Mouse (Mus musculus): Measurements from ENCODE around the gene Chid1. TPM values are rescaled to one million over a fixed set of nuclear protein-coding genes. Genes with fewer than 3 reads are reported as not detected.

Chid1 gene
- total RNA-seq, 2 experiments from 2014 or later, result 4.6 to 6.8 TPM

- no peak for ATAC-seq (replicated peaks; ENCODE audit: low FRiP score, poor library complexity, severe bottlenecking)
Observed at GRCm38 (mm10) chr7:141510681-141511191, 28.9 kb downstream of the Chid1 start.

DNA sequence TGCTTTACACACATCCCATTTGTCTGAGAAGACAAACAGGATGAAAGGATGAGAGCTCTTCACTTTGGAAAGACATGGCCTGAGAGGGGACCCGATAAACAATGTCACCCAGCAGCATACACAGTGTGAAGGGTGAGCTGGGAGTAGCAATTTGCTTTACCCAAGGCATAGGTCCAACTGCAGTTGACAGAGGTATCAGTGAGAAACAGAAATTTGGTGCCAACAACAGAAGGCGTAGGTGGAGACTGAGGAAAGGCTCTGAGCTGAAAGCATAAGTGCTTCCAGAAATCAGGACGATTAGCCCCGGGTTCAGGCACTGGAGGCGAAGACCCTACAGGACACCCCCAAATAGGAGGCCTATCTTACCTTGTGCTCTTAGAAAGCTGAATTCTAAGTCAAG is 29.5 kb downstream of the Chid1 start:
- no peak for ATAC-seq (replicated peaks; ENCODE audit: low FRiP score, poor library complexity, severe bottlenecking)

- ATAC-seq (replicated peaks; ENCODE audit: low FRiP score, poor library complexity, severe bottlenecking), result no peak
Observed at GRCm38 (mm10) chr7:141508160-141508559, 31.5 kb downstream of the Chid1 start.

- ATAC-seq (replicated peaks; ENCODE audit: low FRiP score, poor library complexity, severe bottlenecking), result peak; percentile 50
Observed at GRCm38 (mm10) chr7:141506278-141506677, 33.4 kb downstream of the Chid1 start.

GRCm38 (mm10) chr7:141502556-141502905 is 37.1 kb downstream of the Chid1 start:
- no peak for ATAC-seq (replicated peaks; ENCODE audit: low FRiP score, poor library complexity, severe bottlenecking)

- peak; percentile 68 for ATAC-seq (replicated peaks; ENCODE audit: low FRiP score, poor library complexity, severe bottlenecking)
Observed at GRCm38 (mm10) chr7:141501820-141502555, 37.7 kb downstream of the Chid1 start.

DNA sequence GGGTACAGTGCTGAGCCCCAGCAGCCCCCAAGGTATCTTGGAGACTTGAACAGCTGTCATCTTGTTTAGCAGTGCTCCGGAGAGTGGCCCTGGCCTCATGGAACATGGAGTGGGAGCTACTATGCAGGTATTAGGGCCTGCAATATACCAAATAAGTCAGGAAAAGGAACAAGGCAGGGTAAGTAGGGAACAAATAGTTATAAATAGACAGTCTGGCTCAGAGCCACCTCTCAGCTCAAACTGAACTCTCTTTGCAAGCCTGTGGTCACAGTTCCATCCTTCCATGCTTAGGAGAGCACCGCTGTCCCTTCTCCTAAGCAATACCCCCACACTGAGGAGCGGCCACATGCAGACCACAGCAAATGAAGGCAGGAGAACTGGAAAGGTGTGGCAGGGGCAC is 42.1 kb downstream of the Chid1 start:
- ATAC-seq (replicated peaks; ENCODE audit: low FRiP score, poor library complexity, severe bottlenecking), result no peak

- ATAC-seq (replicated peaks; ENCODE audit: low FRiP score, poor library complexity, severe bottlenecking), result no peak
Observed at GRCm38 (mm10) chr7:141495940-141496339, 43.7 kb downstream of the Chid1 start.

GRCm38 (mm10) chr7:141495379-141495778 is 44.3 kb downstream of the Chid1 start:
- no peak for ATAC-seq (replicated peaks; ENCODE audit: low FRiP score, poor library complexity, severe bottlenecking)

DNA sequence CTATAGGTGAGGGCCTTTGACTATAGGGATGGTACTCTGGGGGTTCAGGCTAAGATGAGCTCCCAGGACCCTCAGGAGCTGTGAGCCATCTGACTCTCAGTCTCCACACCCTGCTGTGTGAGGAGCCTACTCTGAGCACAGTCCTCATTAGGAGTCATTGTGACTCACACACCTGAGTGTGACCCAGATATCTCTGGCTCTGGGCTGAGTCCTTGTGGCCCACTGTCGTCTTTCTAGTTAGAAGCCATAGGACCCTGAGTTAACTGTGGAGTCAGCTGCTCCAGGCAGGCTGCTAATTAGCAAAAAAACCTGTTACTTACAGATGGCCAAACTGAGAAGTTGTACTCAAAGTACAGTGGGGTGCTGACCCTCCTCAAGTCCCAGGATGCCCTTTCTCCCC is 45.9 kb downstream of the Chid1 start:
- no peak for ATAC-seq (replicated peaks; ENCODE audit: low FRiP score, poor library complexity, severe bottlenecking)

DNA sequence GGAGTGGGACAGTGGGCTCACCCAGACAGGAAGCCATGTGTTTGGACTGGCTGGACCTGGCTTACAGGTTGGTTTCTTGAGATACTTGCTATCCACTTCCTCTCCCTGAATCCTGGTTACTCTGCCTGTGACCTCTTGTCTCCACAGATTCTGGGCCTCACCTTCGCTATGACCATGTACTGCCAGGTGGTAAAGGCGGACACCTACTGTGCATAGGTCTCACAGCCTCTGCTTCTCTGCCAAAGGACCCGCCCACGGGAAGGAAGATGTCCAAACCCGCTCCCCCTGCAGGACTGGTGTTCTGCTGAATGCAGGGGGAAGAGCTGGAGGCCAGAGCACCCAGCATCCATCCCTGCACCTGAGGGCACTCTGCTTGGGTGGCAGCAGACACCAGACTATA is 46.9 kb downstream of the Chid1 start:
- no peak for ATAC-seq (replicated peaks; ENCODE audit: low FRiP score, poor library complexity, severe bottlenecking)

- peak; percentile 76 for ATAC-seq (replicated peaks; ENCODE audit: low FRiP score, poor library complexity, severe bottlenecking)
Observed at GRCm38 (mm10) chr7:141491151-141491550, 48.5 kb downstream of the Chid1 start.

DNA sequence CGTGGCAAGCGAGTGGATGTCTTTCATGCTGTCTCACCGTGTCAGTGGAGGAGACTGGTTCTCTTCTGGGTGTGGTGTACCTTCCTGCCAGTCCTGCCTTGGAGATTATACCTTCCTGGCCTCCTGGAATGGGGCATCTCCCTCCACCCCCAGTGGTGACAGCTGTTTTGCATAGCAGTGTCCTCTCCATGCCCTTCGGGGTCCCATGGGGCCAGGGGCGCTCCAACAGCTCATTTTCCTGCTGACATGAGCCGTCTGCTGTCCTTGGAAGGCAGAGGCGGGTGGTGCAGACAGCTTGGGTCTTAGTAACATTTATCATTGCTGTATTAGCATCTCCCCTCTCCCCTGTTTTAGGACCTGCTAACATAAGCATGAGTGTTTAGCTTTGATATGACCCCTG is 52.5 kb downstream of the Chid1 start:
- no peak for ATAC-seq (replicated peaks; ENCODE audit: low FRiP score, poor library complexity, severe bottlenecking)

GRCm38 (mm10) chr7:141486239-141486638 is 53.4 kb downstream of the Chid1 start:
- no peak for ATAC-seq (replicated peaks; ENCODE audit: low FRiP score, poor library complexity, severe bottlenecking)

GRCm38 (mm10) chr7:141485606-141486005 is 54.1 kb downstream of the Chid1 start:
- no peak for ATAC-seq (replicated peaks; ENCODE audit: low FRiP score, poor library complexity, severe bottlenecking)

GRCm38 (mm10) chr7:141485186-141485585 is 54.5 kb downstream of the Chid1 start:
- ATAC-seq (replicated peaks; ENCODE audit: low FRiP score, poor library complexity, severe bottlenecking), result no peak

GRCm38 (mm10) chr7:141484186-141485120 is 55.2 kb downstream of the Chid1 start:
- ATAC-seq (replicated peaks; ENCODE audit: low FRiP score, poor library complexity, severe bottlenecking), result no peak

DNA sequence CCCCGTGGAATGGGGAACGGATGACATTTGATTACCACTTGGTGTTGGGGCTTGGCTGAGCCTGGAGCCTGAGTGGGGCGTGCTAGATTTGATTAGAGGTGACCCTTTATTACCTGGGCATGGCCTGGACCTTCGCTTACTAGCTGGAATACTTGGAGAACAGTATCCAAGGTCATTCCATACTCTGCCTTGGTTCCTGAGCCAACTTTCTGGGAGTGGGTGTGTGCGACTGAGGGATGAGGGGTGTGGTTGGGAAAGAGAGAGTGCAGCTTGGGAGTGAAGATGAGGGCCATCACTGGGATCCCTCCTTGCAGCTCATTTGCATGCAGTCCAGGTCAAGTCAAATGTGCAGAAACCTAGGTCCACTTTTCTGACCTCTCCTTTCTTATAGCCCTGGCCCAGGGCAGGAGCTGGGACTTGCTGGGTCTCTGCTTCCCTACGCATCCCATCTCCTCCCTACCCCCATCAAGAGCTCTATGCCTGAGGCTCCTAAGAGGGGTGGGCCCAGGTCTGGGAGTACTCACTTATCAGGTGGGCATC is 56.5 kb downstream of the Chid1 start:
- ATAC-seq (replicated peaks; ENCODE audit: low FRiP score, poor library complexity, severe bottlenecking), result no peak

GRCm38 (mm10) chr7:141482531-141483024 is 57.1 kb downstream of the Chid1 start:
- no peak for ATAC-seq (replicated peaks; ENCODE audit: low FRiP score, poor library complexity, severe bottlenecking)

Measured in erythroid progenitor cell, adult 5-6 weeks (primary cell).